Mouse (Mus musculus) midbrain, embryonic 14.5 days (tissue): ENCODE measurements at regions not wholly inside any gene's neighbourhood (a gene's known extent, or its start where the extent isn't known, plus 50 kb on each side); places are given as distances from the start of the nearest gene placed in this dataset.
"Not testable (repeated sequence)": the region's sequence is repeated elsewhere in the genome, so short reads cannot be mapped to it uniquely, and the experiment has no call there.

ENCODE experiments used
- ATAC-seq: fragments of 200-750 bp; cut with Nextera tagmentation; 2 replicates; pipeline ENCODE4 v1.8.0; 2017; ENCODE audit warnings: moderate number of reproducible peaks, moderate library complexity; ENCODE audit not compliant: low FRiP score, low TSS enrichment
- DNase-seq: peaks from one replicate; pipeline ENCODE4 v3.0.0-alpha.2; 2015
- H3K27ac ChIP-seq: fragments of 300-500 bp; sonication (generic); replicated peaks from 2 replicates; pipeline ENCODE4 v1.5.1; 2014; ENCODE audit warnings: mild to moderate bottlenecking, low read depth, low read length, moderate library complexity
- H3K27me3 ChIP-seq: fragments of 300-500 bp; sonication (generic); 2 replicates; pipeline ENCODE4 v1.6.1; 2014; ENCODE audit warnings: low read length, control low read depth, mixed read lengths; ENCODE audit not compliant: control insufficient read depth, insufficient read depth
- H3K36me3 ChIP-seq: fragments of 300-500 bp; sonication (generic); 2 replicates; pipeline ENCODE4 v1.6.1; 2014; ENCODE audit warnings: low read length, control low read depth; ENCODE audit not compliant: control insufficient read depth, insufficient read depth
- H3K4me1 ChIP-seq: fragments of 300-500 bp; sonication (generic); 2 replicates; pipeline ENCODE4 v1.6.1; 2014; ENCODE audit warnings: mild to moderate bottlenecking, antibody characterized with exemption, low read length, control low read depth; ENCODE audit not compliant: control insufficient read depth, insufficient read depth
- H3K4me2 ChIP-seq: fragments of 300-500 bp; sonication (generic); 2 replicates; pipeline ENCODE4 v1.6.1; 2014; ENCODE audit warnings: mild to moderate bottlenecking, low read length, moderate library complexity
- H3K4me3 ChIP-seq: fragments of 300-500 bp; sonication (generic); replicated peaks from 2 replicates; pipeline ENCODE4 v1.5.1; 2014; ENCODE audit warnings: low read depth, low read length
- H3K9ac ChIP-seq: fragments of 300-500 bp; sonication (generic); replicated peaks from 2 replicates; pipeline ENCODE4 v1.6.1; 2014; ENCODE audit warnings: mild to moderate bottlenecking, low read length, moderate library complexity
- H3K9me3 ChIP-seq: fragments of 300-500 bp; sonication (generic); 2 replicates; pipeline ENCODE4 v1.6.1; 2016; ENCODE audit warnings: low read length, control low read depth, mixed read lengths; ENCODE audit not compliant: control insufficient read depth
- WGBS: fragments of 180-500 bp; shearing (Covaris S2); extraction: QIAGEN DNeasy Blood & Tissue Kit; methylation state at CpG from one replicate; pipeline ENCODE4 v1.1.7; 2014; 5-methylcytosine and 5-hydroxymethylcytosine counted together

DNA sequence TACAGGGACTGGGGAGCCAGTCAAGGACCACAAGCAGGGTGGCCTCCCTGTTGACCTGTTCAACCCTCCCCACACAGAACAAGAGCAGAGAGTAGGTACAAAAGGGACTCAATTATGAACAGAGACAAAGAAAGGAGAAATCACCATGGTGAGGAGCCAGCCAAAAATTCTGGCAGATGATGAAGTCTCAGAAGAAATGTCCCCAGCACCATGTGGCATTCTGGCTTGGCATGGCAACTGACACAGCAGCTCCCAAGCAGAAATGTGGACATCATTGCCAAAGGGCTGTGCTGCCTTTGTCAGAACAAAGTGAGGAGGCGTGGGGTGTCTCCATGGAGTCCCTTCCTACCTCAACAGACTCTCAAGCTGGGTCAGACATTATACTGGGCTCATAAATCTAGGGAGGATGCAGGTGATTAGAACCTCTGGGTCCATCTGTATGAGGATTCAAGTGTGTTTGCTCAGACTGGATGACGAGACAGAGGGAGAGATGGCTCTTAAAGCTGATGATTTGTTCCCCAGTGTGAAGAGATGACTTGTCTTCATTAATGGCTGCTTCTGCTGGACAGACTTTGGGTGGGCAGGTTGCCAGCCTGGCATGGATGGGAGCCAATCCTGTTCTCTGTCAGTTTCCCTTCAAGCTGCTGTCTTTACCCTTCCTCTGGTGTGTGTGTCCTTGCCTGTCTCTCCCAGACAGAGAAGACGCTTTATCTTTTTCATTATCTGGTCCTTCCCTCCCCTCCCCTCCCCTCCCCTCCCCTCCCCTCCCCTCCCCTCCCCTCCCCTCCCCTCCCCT, 120.5 kb upstream of the Fhl2 start:
- Histone ChIP-seq H3K9ac (no peak overlapping the region), H3K36me3 (no peaks in the 10 kb centered on the region), H3K9me3 (no peaks in the 10 kb centered on the region), H3K27ac (0 out of 2 replicates have a peak overlapping the region, but pooled peaks have one; percentile 1), H3K4me2 (no peak overlapping the region), H3K4me3 (no peak overlapping the region), H3K4me1 (no peaks in the 10 kb centered on the region), H3K27me3 (no peaks in the 10 kb centered on the region)
- 55% methylated on average over 3 of the region's 3 CpGs for WGBS
- DNase-seq (peak; percentile 49), ATAC-seq (peak; percentile 40; the same call in 1 of the 2 replicates)

- not testable (repeated sequence) for H3K4me3 ChIP-seq, ATAC-seq, H3K36me3 ChIP-seq, H3K9ac ChIP-seq, H3K4me1 ChIP-seq, H3K4me2 ChIP-seq, H3K27ac ChIP-seq, DNase-seq, H3K27me3 ChIP-seq, H3K9me3 ChIP-seq
- 97% methylated on average over 10 of the region's 10 CpGs for WGBS
Measured at GRCm38 (mm10) chr1:43333488-43333887, 110.9 kb upstream of the Nck2 start.

DNA sequence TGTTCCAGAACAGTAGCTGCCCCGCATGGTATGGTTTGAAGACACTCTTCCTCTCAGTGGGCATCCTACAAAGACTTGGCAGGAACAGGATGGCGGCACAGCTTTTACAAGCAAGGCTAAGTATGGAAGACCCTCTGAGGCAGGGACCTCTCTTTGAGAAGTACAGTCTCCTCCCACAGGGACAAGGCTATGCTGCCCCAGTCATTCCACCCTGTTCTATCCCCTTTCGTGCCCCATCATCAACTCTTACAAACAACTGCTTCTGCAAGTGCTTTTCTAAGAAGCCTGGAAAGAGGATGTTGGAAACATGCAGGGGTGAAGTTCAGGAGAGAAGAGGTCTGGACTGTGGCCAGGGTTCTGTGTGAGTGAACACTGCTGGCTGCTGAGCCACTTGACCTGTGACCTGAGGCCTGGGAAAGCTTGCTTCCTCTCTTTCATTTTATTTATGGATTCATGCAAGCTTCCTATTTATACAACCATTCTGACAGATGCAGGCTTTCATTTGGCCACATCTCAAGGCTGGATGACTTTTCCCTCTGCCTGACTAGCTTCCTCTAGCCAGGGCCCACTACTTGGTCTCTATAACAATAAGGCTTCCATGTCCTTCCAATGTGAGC, 107.1 kb upstream of the Nck2 start:
- ATAC-seq: no peak
- WGBS: 89% methylated on average over 3 of the region's 3 CpGs
- no peak for DNase-seq

GRCm38 (mm10) chr1:43338096-43338915, 106.1 kb upstream of the Nck2 start:
- no peaks in the 10 kb centered on the region for H3K4me1 ChIP-seq
- H3K9me3 ChIP-seq: 0 out of 2 replicates have a peak, but pooled peaks cover 3% of the 10 kb centered on the region
- H3K27ac ChIP-seq: no peak overlapping the region
- WGBS: 78% methylated on average over 6 of the region's 6 CpGs
- DNase-seq (no peak), ATAC-seq (no peak)
- no peaks in the 10 kb centered on the region for H3K36me3 ChIP-seq
- no peaks in the 10 kb centered on the region for H3K27me3 ChIP-seq
- no peak overlapping the region for H3K9ac ChIP-seq
- H3K4me3 ChIP-seq: no peak overlapping the region
- H3K4me2 ChIP-seq: no peak overlapping the region

More for the DNA sequence above, 107.1 kb upstream of the Nck2 start:
- peaks cover 3% of the 10 kb centered on the region; the same call in 1 of the 2 replicates for H3K9me3 ChIP-seq
- H3K9ac ChIP-seq: no peak overlapping the region
- H3K36me3 ChIP-seq: no peaks in the 10 kb centered on the region
- H3K27ac ChIP-seq: no peak overlapping the region
- no peak overlapping the region for H3K4me3 ChIP-seq
- H3K27me3 ChIP-seq: no peaks in the 10 kb centered on the region
- H3K4me1 ChIP-seq: no peaks in the 10 kb centered on the region
- no peak overlapping the region for H3K4me2 ChIP-seq

- H3K4me3 ChIP-seq: no peak overlapping the region
- DNase-seq: no peak
- no peaks in the 10 kb centered on the region for H3K9me3 ChIP-seq
- H3K27me3 ChIP-seq: no peaks in the 10 kb centered on the region
- ATAC-seq: no peak
- no peak overlapping the region for H3K27ac ChIP-seq
- no peak overlapping the region for H3K4me2 ChIP-seq
- no peak overlapping the region for H3K9ac ChIP-seq
- WGBS: 89% methylated on average over 2 of the region's 2 CpGs
- H3K4me1 ChIP-seq: no peaks in the 10 kb centered on the region
- H3K36me3 ChIP-seq: no peaks in the 10 kb centered on the region
Measured at GRCm38 (mm10) chr1:43342848-43343247, 101.5 kb upstream of the Nck2 start.

DNA sequence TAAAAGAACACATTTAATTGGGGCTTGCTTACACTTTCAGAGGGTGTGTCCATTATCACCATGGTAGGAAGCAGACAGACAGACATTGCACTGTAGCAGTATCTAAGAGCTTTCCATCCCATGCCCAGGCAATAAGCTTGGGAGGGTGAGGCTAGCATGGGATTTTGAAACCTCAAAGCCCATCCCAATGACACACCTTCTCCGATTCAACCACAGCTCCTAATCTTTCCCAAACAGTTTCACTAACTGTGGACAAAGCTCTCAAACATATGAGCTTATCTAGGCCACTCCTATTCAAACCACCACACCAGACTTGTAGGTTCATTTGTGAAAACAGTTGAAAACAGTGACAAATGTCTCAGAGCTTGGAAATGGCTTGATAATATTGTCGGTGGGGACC, 101.0 kb upstream of the Nck2 start:
- H3K4me3 ChIP-seq: no peak overlapping the region
- WGBS: 90% methylated on average over 2 of the region's 2 CpGs
- no peak for DNase-seq
- no peaks in the 10 kb centered on the region for H3K9me3 ChIP-seq
- H3K27me3 ChIP-seq: no peaks in the 10 kb centered on the region
- H3K4me1 ChIP-seq: no peaks in the 10 kb centered on the region
- no peak overlapping the region for H3K27ac ChIP-seq
- H3K4me2 ChIP-seq: no peak overlapping the region
- ATAC-seq: no peak
- H3K36me3 ChIP-seq: no peaks in the 10 kb centered on the region
- no peak overlapping the region for H3K9ac ChIP-seq

- ATAC-seq: no peak
- DNase-seq: no peak
- Histone ChIP-seq H3K4me1 (no peaks in the 10 kb centered on the region), H3K9ac (no peak overlapping the region), H3K4me3 (no peak overlapping the region), H3K36me3 (no peaks in the 10 kb centered on the region), H3K27me3 (no peaks in the 10 kb centered on the region), H3K27ac (no peak overlapping the region), H3K9me3 (no peaks in the 10 kb centered on the region), H3K4me2 (no peak overlapping the region)
- 76% methylated on average over 5 of the region's 5 CpGs for WGBS
Measured at GRCm38 (mm10) chr1:43344001-43344400, 100.4 kb upstream of the Nck2 start.

DNA sequence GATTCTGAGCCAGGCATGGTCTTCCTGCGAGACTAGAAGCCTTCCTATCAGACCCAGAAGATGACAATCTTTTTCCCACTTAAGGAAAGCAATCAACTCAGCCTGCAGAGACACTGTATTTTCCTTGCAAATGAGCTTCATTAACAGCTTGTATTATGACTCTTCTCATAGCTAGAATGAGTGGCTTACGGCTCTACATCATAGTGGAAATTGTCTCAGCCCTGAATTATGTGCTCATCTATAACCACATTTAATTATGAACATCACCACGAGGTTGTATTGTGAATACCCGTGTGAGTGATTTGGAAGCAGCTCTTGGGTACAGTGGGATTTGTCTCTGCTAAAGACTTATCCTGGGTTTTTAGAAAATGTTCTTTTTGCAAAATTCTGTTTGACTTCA, 97.2 kb upstream of the Nck2 start:
- no peaks in the 10 kb centered on the region for H3K9me3 ChIP-seq
- WGBS: 85% methylated on average over 4 of the region's 4 CpGs
- no peak for ATAC-seq

More for the DNA sequence above, 97.2 kb upstream of the Nck2 start:
- Histone ChIP-seq H3K4me1 (no peaks in the 10 kb centered on the region), H3K4me2 (no peak overlapping the region), H3K27ac (no peak overlapping the region), H3K36me3 (no peaks in the 10 kb centered on the region), H3K9ac (no peak overlapping the region), H3K27me3 (no peaks in the 10 kb centered on the region), H3K4me3 (no peak overlapping the region)
- DNase-seq: no peak
